Comparison of ENCODE assay signal across 8 mouse cellular contexts in genomic region chr8:45110064-45110812, GRCm38 (mm10). TPM values are rescaled to one million over a fixed set of nuclear protein-coding genes. Genes with fewer than 3 reads are reported as not detected.
DNase-seq lines count a peak whose midpoint lies in the region; ATAC-seq lines count a peak whose summit lies in the region.
"Had no signal": no experiment of that assay in that cellular context is flagged by ENCODE, and none has a peak within 500 bp of the region (broad histone marks: within the 10 kb centered on the region; RNA-seq: fewer than 3 reads in every experiment).

No protein-coding gene starts in this region.

- H3K9ac ChIP-seq in lung, embryonic 16.5 days (ENCODE audit: low read length), result no peak overlapping the region
- peak overlapping the region; percentile 40 for H3K9ac ChIP-seq in forebrain, embryonic 14.5 days (ENCODE audit: low read length)
- H3K9ac ChIP-seq in limb, embryonic 15.5 days, result no peak overlapping the region
- H3K9ac ChIP-seq in stomach, embryonic 15.5 days, result no peak overlapping the region

- peak overlapping the region; percentile 53 for H3K4me2 ChIP-seq in lung, embryonic 16.5 days (ENCODE audit: low read depth, low read length)
- peak overlapping the region; percentile 46 for H3K4me2 ChIP-seq in forebrain, embryonic 14.5 days (ENCODE audit: low read length)
- peak overlapping the region; percentile 43 for H3K4me2 ChIP-seq in limb, embryonic 15.5 days
- peak overlapping the region; percentile 53 for H3K4me2 ChIP-seq in stomach, embryonic 15.5 days

- H3K27ac ChIP-seq in lung, embryonic 16.5 days (ENCODE audit: low read length), result no peak overlapping the region
- H3K27ac ChIP-seq in forebrain, embryonic 14.5 days (ENCODE audit: low read depth, low read length), result no peak overlapping the region
- H3K27ac ChIP-seq in limb, embryonic 15.5 days, result no peak overlapping the region
- H3K27ac ChIP-seq in stomach, embryonic 15.5 days, result no peak overlapping the region

- no peak for ATAC-seq in lung, embryonic 16.5 days (ENCODE audit: low read depth)
- ATAC-seq in forebrain, embryonic 14.5 days, result peak; percentile 54; the same call in 1 of the 2 replicates
- ATAC-seq in limb, embryonic 15.5 days (ENCODE audit: insufficient number of reproducible peaks, low FRiP score, low TSS enrichment, low read depth), result no peak
- no peak for ATAC-seq in stomach, embryonic 15.5 days (ENCODE audit: insufficient read depth, low FRiP score, low read depth)

- H3K27me3 ChIP-seq in lung, embryonic 16.5 days (ENCODE audit: control insufficient read depth, insufficient read depth, low read depth, low read length), result peaks cover 7% of the 10 kb centered on the region; the same call in 1 of the 2 replicates
- H3K27me3 ChIP-seq in forebrain, embryonic 14.5 days (replicated peaks; ENCODE audit: control insufficient read depth, insufficient read depth, low read length), result no peaks in the 10 kb centered on the region
- H3K27me3 ChIP-seq in limb, embryonic 15.5 days, result peaks cover 15% of the 10 kb centered on the region; the same call in 1 of the 2 replicates
- H3K27me3 ChIP-seq in stomach, embryonic 15.5 days (replicated peaks), result 0 out of 2 replicates have a peak, but pooled peaks cover 8% of the 10 kb centered on the region

- no peaks in the 10 kb centered on the region for H3K4me1 ChIP-seq in lung, embryonic 16.5 days (replicated peaks; ENCODE audit: control insufficient read depth, insufficient read depth, low read length)
- H3K4me1 ChIP-seq in forebrain, embryonic 14.5 days (ENCODE audit: control insufficient read depth, insufficient read depth, low read length), result no peaks in the 10 kb centered on the region; the same call in 1 of the 2 replicates
- peaks cover 11% of the 10 kb centered on the region; the same call in 1 of the 2 replicates for H3K4me1 ChIP-seq in limb, embryonic 15.5 days
- H3K4me1 ChIP-seq in stomach, embryonic 15.5 days, result peaks cover 5% of the 10 kb centered on the region; the same call in 1 of the 2 replicates

- intact Hi-C loops in left cerebral cortex, postnatal 14 days (cut with DNase I), result no loop called here

- 6% methylated on average over 16 of the region's 16 CpGs for WGBS in lung, embryonic 16.5 days
- 13% methylated on average over 16 of the region's 16 CpGs for WGBS in forebrain, embryonic 14.5 days
- 4% methylated on average over 16 of the region's 16 CpGs for WGBS in limb, embryonic 15.5 days
- 3% methylated on average over 16 of the region's 16 CpGs for WGBS in stomach, embryonic 15.5 days

- peak overlapping the region; percentile 38 for H3K4me3 ChIP-seq in lung, embryonic 16.5 days (ENCODE audit: low read length)
- peak overlapping the region; percentile 25 for H3K4me3 ChIP-seq in forebrain, embryonic 14.5 days (ENCODE audit: low read depth, low read length)
- peak overlapping the region; percentile 26 for H3K4me3 ChIP-seq in limb, embryonic 15.5 days
- H3K4me3 ChIP-seq in stomach, embryonic 15.5 days (replicated peaks), result peak overlapping the region; percentile 27

- no peaks in the 10 kb centered on the region for H3K9me3 ChIP-seq in lung, embryonic 16.5 days (ENCODE audit: control insufficient read depth, low read length)
- H3K9me3 ChIP-seq in forebrain, embryonic 14.5 days (replicated peaks; ENCODE audit: control insufficient read depth, low read length), result no peaks in the 10 kb centered on the region
- H3K9me3 ChIP-seq in limb, embryonic 15.5 days, result no peaks in the 10 kb centered on the region
- H3K9me3 ChIP-seq in stomach, embryonic 15.5 days, result no peaks in the 10 kb centered on the region

- no peaks in the 10 kb centered on the region for H3K36me3 ChIP-seq in lung, embryonic 16.5 days (ENCODE audit: control insufficient read depth, insufficient read depth, low read length)
- H3K36me3 ChIP-seq in forebrain, embryonic 14.5 days (ENCODE audit: control insufficient read depth, insufficient read depth, low read length), result no peaks in the 10 kb centered on the region
- H3K36me3 ChIP-seq in limb, embryonic 15.5 days, result no peaks in the 10 kb centered on the region
- H3K36me3 ChIP-seq in stomach, embryonic 15.5 days, result no peaks in the 10 kb centered on the region

- DNase-seq in lung, postnatal 36 days, result no peak
- DNase-seq in forebrain, embryonic 14.5 days (ENCODE audit: low spot score), result peak; percentile 34
- DNase-seq in left cerebral cortex, adult 8-10 months (ENCODE audit: low spot score in 2 of 2), result no peak
- DNase-seq in left cerebral cortex, postnatal 14 days (ENCODE audit: low spot score in 2 of 2), result no peak

RNA-seq across cellular contexts. Expression of gene Mtnr1a, which starts 41.3 kb away (rescaled TPM):
- not detected in 2 replicates for polyA plus RNA-seq in lung, embryonic 16.5 days (2015; fragmentation: Nextera tagmentation; extraction: Ambion mirVana)
- polyA plus RNA-seq in forebrain, embryonic 14.5 days (2014; fragmentation: Nextera tagmentation; extraction: Ambion mirVana), result 0.58 TPM in 1 of 2 replicates, not detected in the other
- polyA plus RNA-seq in limb, embryonic 15.5 days (2015; fragmentation: Nextera tagmentation; extraction: Ambion mirVana), result 0.24 TPM in 1 of 2 replicates, not detected in the other
- 0.35 and 0.54 TPM in 2 replicates for polyA plus RNA-seq in stomach, embryonic 15.5 days (2015; fragmentation: Nextera tagmentation; extraction: Ambion mirVana)
- not detected for total RNA-seq in left cerebral cortex, adult 8-10 months (2022)
- not detected for total RNA-seq in left cerebral cortex, postnatal 14 days (2021)
- total RNA-seq: layer of hippocampus, postnatal 36 days had no signal
